ENCODE assay signal across 16 mouse cellular contexts in the genomic region with DNA sequence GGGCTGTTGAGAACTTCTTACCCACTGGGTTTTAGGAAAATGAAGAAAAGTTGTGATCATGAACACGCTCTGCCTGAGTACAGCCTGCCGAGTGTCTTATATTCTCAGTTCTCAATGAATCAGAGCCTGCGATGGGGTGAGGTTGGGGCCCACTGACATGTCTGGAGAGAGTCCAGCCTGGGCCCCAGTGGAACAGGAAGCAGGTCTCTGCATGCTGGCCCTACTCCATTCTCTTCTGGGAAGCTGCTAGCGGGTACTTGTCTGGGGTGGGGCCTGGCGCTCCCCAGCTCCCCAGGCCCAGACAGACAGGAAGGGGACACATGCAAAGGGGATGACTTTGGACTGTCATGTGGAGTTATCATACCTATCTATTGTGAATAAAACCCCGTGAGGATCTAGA. TPM values are rescaled to one million over a fixed set of nuclear protein-coding genes. Genes with fewer than 3 reads are reported as not detected.
"Had no signal": no experiment of that assay in that cellular context is flagged by ENCODE, and none has a peak within 500 bp of the region (broad histone marks: within the 10 kb centered on the region; RNA-seq: fewer than 3 reads in every experiment).

No protein-coding gene starts in this region.

- H3K27me3 ChIP-seq: kidney, embryonic 15.5 days; neural tube, embryonic 12.5 days had no signal

- H3K9me3 ChIP-seq: kidney, embryonic 15.5 days; limb, embryonic 13.5 days; midbrain, embryonic 10.5 days; neural tube, embryonic 12.5 days had no signal

- H3K4me1 ChIP-seq: limb, embryonic 13.5 days; neural tube, embryonic 12.5 days had no signal

- H3K4me3 ChIP-seq: kidney, embryonic 15.5 days; limb, embryonic 13.5 days; midbrain, embryonic 10.5 days; myocyte; neural tube, embryonic 12.5 days had no signal

- DNase-seq: kidney, adult 2 months; kidney, postnatal 14 days; left cerebral cortex, postnatal 4 days; lung, adult 18-20 months; lung, postnatal 4 days; midbrain, embryonic 14.5 days; spleen, adult 18-20 months; thymus, postnatal 4 days had no signal

- ATAC-seq: lung, postnatal 0 days had no signal

- H3K4me2 ChIP-seq: kidney, embryonic 15.5 days; limb, embryonic 13.5 days; neural tube, embryonic 12.5 days had no signal

- H3K36me3 ChIP-seq: kidney, embryonic 15.5 days; limb, embryonic 13.5 days; midbrain, embryonic 10.5 days; neural tube, embryonic 12.5 days had no signal

- H3K27ac ChIP-seq: kidney, embryonic 15.5 days; limb, embryonic 13.5 days; liver, embryonic 14.5 days; midbrain, embryonic 10.5 days; neural tube, embryonic 12.5 days had no signal

- H3K9ac ChIP-seq: kidney, embryonic 15.5 days; limb, embryonic 13.5 days; liver, embryonic 14.5 days; neural tube, embryonic 12.5 days had no signal

RNA-seq across cellular contexts. Expression of gene Fat2, which starts 20.4 kb away (rescaled TPM):
- polyA plus RNA-seq: liver, adult 2 months had no signal
